Mouse (Mus musculus): ENCODE results near the gene Snd1. TPM values are rescaled to one million over a fixed set of nuclear protein-coding genes. Genes with fewer than 3 reads are reported as not detected.

Snd1 gene
- polyA plus RNA-seq (2014; fragmentation: Nextera tagmentation; extraction: Ambion mirVana), result 104 and 105 TPM in 2 replicates

- Histone ChIP-seq H3K27me3 (ENCODE audit: control insufficient read depth, insufficient read depth, low read length) (no peaks in the 10 kb centered on the region), H3K4me1 (replicated peaks; ENCODE audit: control insufficient read depth, insufficient read depth, low read length) (no peaks in the 10 kb centered on the region; the same call in 1 of the 2 replicates), H3K27ac (ENCODE audit: low read depth, low read length) (no peak within 1 kb of the TSS), H3K9me3 (ENCODE audit: control insufficient read depth, low read length) (no peaks in the 10 kb centered on the region), H3K4me3 (ENCODE audit: low read depth, low read length) (no peak within 1 kb of the TSS), H3K36me3 (ENCODE audit: control insufficient read depth, insufficient read depth, low read length) (no peaks in the 10 kb centered on the region), H3K4me2 (ENCODE audit: low read depth, low read length, severe bottlenecking) (no peak within 1 kb of the TSS), H3K9ac (ENCODE audit: low read length) (no peak within 1 kb of the TSS)
- WGBS, result 83% methylated on average over 5 of the region's 5 CpGs
- ATAC-seq (replicated peaks; ENCODE audit: low FRiP score) (no peak), DNase-seq (ENCODE audit: low spot score) (no peak)
These were observed at the start of gene Snd1 for GRCm38 (mm10) chr6:28474839-28475238. TSS of gene Snd1 (plus strand) at chr6:28475139.

- Histone ChIP-seq H3K36me3 (ENCODE audit: control insufficient read depth, insufficient read depth, low read length) (peaks cover 3% of the 10 kb centered on the region), H3K27ac (ENCODE audit: low read depth, low read length) (no peak within 1 kb of the TSS), H3K4me3 (ENCODE audit: low read depth, low read length) (no peak within 1 kb of the TSS), H3K4me2 (ENCODE audit: low read depth, low read length, severe bottlenecking) (no peak within 1 kb of the TSS), H3K27me3 (ENCODE audit: control insufficient read depth, insufficient read depth, low read length) (no peaks in the 10 kb centered on the region), H3K4me1 (replicated peaks; ENCODE audit: control insufficient read depth, insufficient read depth, low read length) (0 out of 2 replicates have a peak, but pooled peaks cover 3% of the 10 kb centered on the region), H3K9me3 (ENCODE audit: control insufficient read depth, low read length) (no peaks in the 10 kb centered on the region), H3K9ac (ENCODE audit: low read length) (no peak within 1 kb of the TSS)
- no peak for DNase-seq (ENCODE audit: low spot score)
- no peak for ATAC-seq (replicated peaks; ENCODE audit: low FRiP score)
- 85% methylated on average over 3 of the region's 3 CpGs for WGBS
These were observed 47.7 kb upstream of the Snd1 start, which contains the start of gene Fscn3 for GRCm38 (mm10) chr6:28427096-28427839. TSS of gene Fscn3 (plus strand) at chr6:28427789.

- Histone ChIP-seq H3K9me3 (ENCODE audit: control insufficient read depth, low read length) (no peaks in the 10 kb centered on the region), H3K36me3 (ENCODE audit: control insufficient read depth, insufficient read depth, low read length) (peaks cover 3% of the 10 kb centered on the region), H3K4me1 (replicated peaks; ENCODE audit: control insufficient read depth, insufficient read depth, low read length) (0 out of 2 replicates have a peak, but pooled peaks cover 3% of the 10 kb centered on the region), H3K4me2 (ENCODE audit: low read depth, low read length, severe bottlenecking) (no peak within 1 kb of the TSS), H3K9ac (ENCODE audit: low read length) (no peak within 1 kb of the TSS), H3K27me3 (ENCODE audit: control insufficient read depth, insufficient read depth, low read length) (no peaks in the 10 kb centered on the region), H3K4me3 (ENCODE audit: low read depth, low read length) (no peak within 1 kb of the TSS), H3K27ac (ENCODE audit: low read depth, low read length) (no peak within 1 kb of the TSS)
- ATAC-seq (replicated peaks; ENCODE audit: low FRiP score) (no peak), DNase-seq (ENCODE audit: low spot score) (no peak)
- 91% methylated on average over 3 of the region's 3 CpGs for WGBS
These were observed 46.6 kb upstream of the Snd1 start, which contains the start of gene Gcc1 for GRCm38 (mm10) chr6:28428290-28428689. TSS of gene Gcc1 (minus strand) at chr6:28428390.

GRCm38 (mm10) chr6:28429870-28430269 lies 45.1 kb upstream of the Snd1 start:
- WGBS, result 90% methylated on average over 11 of the region's 11 CpGs
- H3K36me3 ChIP-seq (ENCODE audit: control insufficient read depth, insufficient read depth, low read length), result peaks cover 3% of the 10 kb centered on the region
- H3K27me3 ChIP-seq (ENCODE audit: control insufficient read depth, insufficient read depth, low read length), result no peaks in the 10 kb centered on the region
- H3K4me3 ChIP-seq (ENCODE audit: low read depth, low read length), result no peak overlapping the region
- no peak for DNase-seq (ENCODE audit: low spot score)
- no peaks in the 10 kb centered on the region for H3K4me1 ChIP-seq (replicated peaks; ENCODE audit: control insufficient read depth, insufficient read depth, low read length)
- no peaks in the 10 kb centered on the region for H3K9me3 ChIP-seq (ENCODE audit: control insufficient read depth, low read length)
- ATAC-seq (replicated peaks; ENCODE audit: low FRiP score), result no peak
- no peak overlapping the region for H3K4me2 ChIP-seq (ENCODE audit: low read depth, low read length, severe bottlenecking)
- H3K9ac ChIP-seq (ENCODE audit: low read length), result no peak overlapping the region
- H3K27ac ChIP-seq (ENCODE audit: low read depth, low read length), result no peak overlapping the region

GRCm38 (mm10) chr6:28430795-28431537 lies 44.0 kb upstream of the Snd1 start:
- 85% methylated on average over 10 of the region's 10 CpGs for WGBS
- DNase-seq (ENCODE audit: low spot score) (no peak), ATAC-seq (replicated peaks; ENCODE audit: low FRiP score) (no peak)

GRCm38 (mm10) chr6:28431538-28431855 lies 43.4 kb upstream of the Snd1 start:
- DNase-seq (ENCODE audit: low spot score), result no peak
- WGBS, result 78% methylated on average over 6 of the region's 6 CpGs
- Histone ChIP-seq H3K27me3 (ENCODE audit: control insufficient read depth, insufficient read depth, low read length) (no peaks in the 10 kb centered on the region), H3K27ac (ENCODE audit: low read depth, low read length) (no peak overlapping the region), H3K4me1 (replicated peaks; ENCODE audit: control insufficient read depth, insufficient read depth, low read length) (no peaks in the 10 kb centered on the region), H3K9me3 (ENCODE audit: control insufficient read depth, low read length) (no peaks in the 10 kb centered on the region), H3K4me3 (ENCODE audit: low read depth, low read length) (no peak overlapping the region), H3K9ac (ENCODE audit: low read length) (no peak overlapping the region), H3K36me3 (ENCODE audit: control insufficient read depth, insufficient read depth, low read length) (no peaks in the 10 kb centered on the region), H3K4me2 (ENCODE audit: low read depth, low read length, severe bottlenecking) (no peak overlapping the region)
- no peak for ATAC-seq (replicated peaks; ENCODE audit: low FRiP score)

More at GRCm38 (mm10) chr6:28430795-28431537, 44.0 kb upstream of the Snd1 start:
- Histone ChIP-seq H3K36me3 (ENCODE audit: control insufficient read depth, insufficient read depth, low read length) (peaks cover 3% of the 10 kb centered on the region), H3K9ac (ENCODE audit: low read length) (no peak overlapping the region), H3K9me3 (ENCODE audit: control insufficient read depth, low read length) (no peaks in the 10 kb centered on the region), H3K4me2 (ENCODE audit: low read depth, low read length, severe bottlenecking) (no peak overlapping the region), H3K27me3 (ENCODE audit: control insufficient read depth, insufficient read depth, low read length) (no peaks in the 10 kb centered on the region), H3K4me1 (replicated peaks; ENCODE audit: control insufficient read depth, insufficient read depth, low read length) (no peaks in the 10 kb centered on the region), H3K27ac (ENCODE audit: low read depth, low read length) (no peak overlapping the region), H3K4me3 (ENCODE audit: low read depth, low read length) (no peak overlapping the region)

GRCm38 (mm10) chr6:28447937-28448336 lies 27.0 kb upstream of the Snd1 start:
- Histone ChIP-seq H3K9me3 (ENCODE audit: control insufficient read depth, low read length) (no peaks in the 10 kb centered on the region), H3K9ac (ENCODE audit: low read length) (no peak overlapping the region), H3K4me3 (ENCODE audit: low read depth, low read length) (no peak overlapping the region), H3K36me3 (ENCODE audit: control insufficient read depth, insufficient read depth, low read length) (no peaks in the 10 kb centered on the region), H3K27me3 (ENCODE audit: control insufficient read depth, insufficient read depth, low read length) (peaks cover 24% of the 10 kb centered on the region), H3K4me1 (replicated peaks; ENCODE audit: control insufficient read depth, insufficient read depth, low read length) (no peaks in the 10 kb centered on the region), H3K27ac (ENCODE audit: low read depth, low read length) (no peak overlapping the region), H3K4me2 (ENCODE audit: low read depth, low read length, severe bottlenecking) (no peak overlapping the region)
- DNase-seq (ENCODE audit: low spot score), result no peak
- WGBS, result 81% methylated on average over 7 of the region's 7 CpGs
- ATAC-seq (replicated peaks; ENCODE audit: low FRiP score), result no peak

GRCm38 (mm10) chr6:28449253-28449652 lies 25.7 kb upstream of the Snd1 start, which contains the start of gene Pax4:
TSS of gene Pax4 (minus strand) at chr6:28449353.
- H3K9me3 ChIP-seq (ENCODE audit: control insufficient read depth, low read length), result no peaks in the 10 kb centered on the region
- no peaks in the 10 kb centered on the region for H3K36me3 ChIP-seq (ENCODE audit: control insufficient read depth, insufficient read depth, low read length)
- 87% methylated on average over 2 of the region's 2 CpGs for WGBS
- no peak within 1 kb of the TSS for H3K4me2 ChIP-seq (ENCODE audit: low read depth, low read length, severe bottlenecking)
- H3K4me3 ChIP-seq (ENCODE audit: low read depth, low read length), result no peak within 1 kb of the TSS
- H3K9ac ChIP-seq (ENCODE audit: low read length), result no peak within 1 kb of the TSS
- ATAC-seq (replicated peaks; ENCODE audit: low FRiP score) (no peak), DNase-seq (ENCODE audit: low spot score) (no peak)
- peaks cover 24% of the 10 kb centered on the region for H3K27me3 ChIP-seq (ENCODE audit: control insufficient read depth, insufficient read depth, low read length)
- no peaks in the 10 kb centered on the region for H3K4me1 ChIP-seq (replicated peaks; ENCODE audit: control insufficient read depth, insufficient read depth, low read length)
- H3K27ac ChIP-seq (ENCODE audit: low read depth, low read length), result no peak within 1 kb of the TSS

Data from forebrain, embryonic 11.5 days (tissue).